ENCODE assay signal across 8 mouse cellular contexts in the genomic region with DNA sequence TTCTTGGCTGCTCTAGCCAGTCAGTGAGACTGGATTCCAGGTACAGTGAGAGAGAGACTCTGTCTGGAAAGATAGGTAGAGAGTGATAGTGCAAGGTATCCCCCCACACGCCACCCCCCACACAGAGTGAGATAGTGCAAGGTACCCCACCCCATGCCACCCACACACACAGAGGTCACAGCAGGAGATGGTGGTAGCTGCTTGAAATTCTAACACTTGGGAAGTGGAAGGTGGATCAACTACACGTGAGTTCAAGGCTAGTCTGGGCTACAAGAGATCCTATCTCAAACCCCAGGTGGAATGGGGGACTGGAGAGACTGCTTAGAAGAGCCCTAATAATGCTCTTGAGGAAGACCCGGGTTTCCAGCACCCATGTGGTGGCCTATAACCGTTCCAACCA. TPM values are rescaled to one million over a fixed set of nuclear protein-coding genes. Genes with fewer than 3 reads are reported as not detected.
DNase-seq lines count a peak whose midpoint lies in the region; ATAC-seq and TF ChIP-seq lines count a peak whose summit lies in the region.

No protein-coding gene starts in this region.

- no peak for ATAC-seq in heart, embryonic 15.5 days (replicated peaks; ENCODE audit: insufficient number of reproducible peaks, insufficient read depth, low FRiP score, low read depth)
- ATAC-seq in hindbrain, embryonic 14.5 days (ENCODE audit: low FRiP score), result no peak
- ATAC-seq in midbrain, embryonic 14.5 days (ENCODE audit: low FRiP score, low TSS enrichment), result no peak

- H3K4me2 ChIP-seq in heart, embryonic 15.5 days, result peak overlapping the region; percentile 77
- H3K4me2 ChIP-seq in hindbrain, embryonic 14.5 days (replicated peaks), result peak overlapping the region; percentile 60
- peak overlapping the region; percentile 79 for H3K4me2 ChIP-seq in midbrain, embryonic 14.5 days (ENCODE audit: low read length)

- H3K27ac ChIP-seq in heart, embryonic 15.5 days, result peak overlapping the region; percentile 98
- H3K27ac ChIP-seq in bone marrow macrophage, adult 2 months (ENCODE audit: insufficient read depth, low read depth, low read length), result peak overlapping the region; percentile 86; the same call in 1 of the 2 replicates
- H3K27ac ChIP-seq in hindbrain, embryonic 14.5 days, result no peak overlapping the region
- no peak overlapping the region for H3K27ac ChIP-seq in midbrain, embryonic 14.5 days (replicated peaks; ENCODE audit: low read depth, low read length)

- no peaks in the 10 kb centered on the region for H3K9me3 ChIP-seq in heart, embryonic 15.5 days (replicated peaks)
- no peaks in the 10 kb centered on the region for H3K9me3 ChIP-seq in hindbrain, embryonic 14.5 days (ENCODE audit: control insufficient read depth, low read length)
- no peaks in the 10 kb centered on the region for H3K9me3 ChIP-seq in midbrain, embryonic 14.5 days (ENCODE audit: control insufficient read depth, low read length)

- H3K9ac ChIP-seq in heart, embryonic 15.5 days, result peak overlapping the region; percentile 79
- peak overlapping the region; percentile 65 for H3K9ac ChIP-seq in hindbrain, embryonic 14.5 days
- H3K9ac ChIP-seq in midbrain, embryonic 14.5 days (replicated peaks; ENCODE audit: low read length), result peak overlapping the region; percentile 76; the same call in 1 of the 2 replicates

- H3K36me3 ChIP-seq in heart, embryonic 15.5 days, result peaks cover 15% of the 10 kb centered on the region; the same call in 1 of the 2 replicates
- H3K36me3 ChIP-seq in hindbrain, embryonic 14.5 days (replicated peaks; ENCODE audit: control insufficient read depth, insufficient read depth), result peaks cover 17% of the 10 kb centered on the region
- peaks cover 16% of the 10 kb centered on the region; the same call in 1 of the 2 replicates for H3K36me3 ChIP-seq in midbrain, embryonic 14.5 days (ENCODE audit: control insufficient read depth, insufficient read depth, low read length)

- no peak for TF ChIP-seq CTCF in bone marrow macrophage, adult 2 months (IDR thresholded peaks at IDR 0.05; ENCODE audit: low read depth, low read length)

- 36% methylated on average over 4 of the region's 4 CpGs for WGBS in heart, embryonic 15.5 days
- WGBS in hindbrain, embryonic 14.5 days, result 58% methylated on average over 4 of the region's 4 CpGs
- WGBS in midbrain, embryonic 14.5 days, result 47% methylated on average over 4 of the region's 4 CpGs

- H3K4me3 ChIP-seq in heart, embryonic 15.5 days, result peak overlapping the region; percentile 82
- H3K4me3 ChIP-seq in bone marrow macrophage, adult 2 months (ENCODE audit: insufficient read depth, low read length), result peak overlapping the region; percentile 69
- peak overlapping the region; percentile 51 for H3K4me3 ChIP-seq in hindbrain, embryonic 14.5 days (replicated peaks; ENCODE audit: low read length)
- peak overlapping the region; percentile 59 for H3K4me3 ChIP-seq in midbrain, embryonic 14.5 days (replicated peaks; ENCODE audit: low read depth, low read length)

- H3K4me1 ChIP-seq in heart, embryonic 15.5 days (replicated peaks), result peaks cover 19% of the 10 kb centered on the region
- H3K4me1 ChIP-seq in bone marrow macrophage, adult 2 months (ENCODE audit: control insufficient read depth, insufficient read depth, low read length), result peaks cover 21% of the 10 kb centered on the region
- H3K4me1 ChIP-seq in hindbrain, embryonic 14.5 days (replicated peaks; ENCODE audit: control insufficient read depth, insufficient read depth, low read length), result peaks cover 32% of the 10 kb centered on the region
- H3K4me1 ChIP-seq in midbrain, embryonic 14.5 days (ENCODE audit: control insufficient read depth, insufficient read depth, low read length), result peaks cover 18% of the 10 kb centered on the region

- TF ChIP-seq POLR2A in bone marrow macrophage, adult 2 months (IDR thresholded peaks at IDR 0.05; ENCODE audit: borderline replicate concordance, low read depth, low read length), result no peak

- no peak for DNase-seq in heart, postnatal 4 days
- no peak for DNase-seq in hindbrain, embryonic 14.5 days (ENCODE audit: low spot score)
- DNase-seq in midbrain, embryonic 14.5 days, result no peak
- no peak for DNase-seq in adrenal gland, postnatal 10 days
- no peak for DNase-seq in spleen, adult 18-20 months
- DNase-seq in lung, postnatal 36 days, result no peak

- H3K27me3 ChIP-seq in heart, embryonic 15.5 days, result no peaks in the 10 kb centered on the region
- H3K27me3 ChIP-seq in hindbrain, embryonic 14.5 days (ENCODE audit: control insufficient read depth, insufficient read depth, low read length), result no peaks in the 10 kb centered on the region
- no peaks in the 10 kb centered on the region for H3K27me3 ChIP-seq in midbrain, embryonic 14.5 days (ENCODE audit: control insufficient read depth, insufficient read depth, low read length)

RNA-seq across cellular contexts. Expression of a gene that starts 0.8 kb away (rescaled TPM):
- polyA plus RNA-seq in heart, embryonic 15.5 days (2015; fragmentation: Nextera tagmentation; extraction: Ambion mirVana), result 6.9 and 10.8 TPM in 2 replicates
- 1 to 10 TPM; 7.6 to 8.1 TPM for total RNA-seq in heart, postnatal 4 days (2021)
- 56.5 and 58.5 TPM in 2 replicates for polyA plus RNA-seq in bone marrow macrophage, adult 2 months (2012; ENCODE audit: insufficient read depth, insufficient read length, missing spikeins)
- polyA plus RNA-seq in hindbrain, embryonic 14.5 days (2014; fragmentation: Nextera tagmentation; extraction: Ambion mirVana), result 3.2 and 4.3 TPM in 2 replicates
- polyA plus RNA-seq in midbrain, embryonic 14.5 days (2014; fragmentation: Nextera tagmentation; extraction: Ambion mirVana), result 2.6 and 4.5 TPM in 2 replicates
- total RNA-seq in adrenal gland, postnatal 10 days (2021), result 10 to 100 TPM; 27.1 to 33.0 TPM

RNA-seq across cellular contexts. Expression of a gene that starts 1.1 kb away (rescaled TPM):
- 291 and 351 TPM in 2 replicates for polyA plus RNA-seq in heart, embryonic 15.5 days (2015; fragmentation: Nextera tagmentation; extraction: Ambion mirVana)
- total RNA-seq in heart, postnatal 4 days (2021), result 100 to 1,000 TPM; 161 to 186 TPM
- 72.7 and 85.7 TPM in 2 replicates for polyA plus RNA-seq in bone marrow macrophage, adult 2 months (2012; ENCODE audit: insufficient read depth, insufficient read length, missing spikeins)
- polyA plus RNA-seq in hindbrain, embryonic 14.5 days (2014; fragmentation: Nextera tagmentation; extraction: Ambion mirVana), result 247 and 282 TPM in 2 replicates
- 266 and 270 TPM in 2 replicates for polyA plus RNA-seq in midbrain, embryonic 14.5 days (2014; fragmentation: Nextera tagmentation; extraction: Ambion mirVana)
- total RNA-seq in adrenal gland, postnatal 10 days (2021), result 100 to 1,000 TPM; 128 to 134 TPM

RNA-seq across cellular contexts. Expression of a gene that starts 9.2 kb away (rescaled TPM):
- 2.4 and 2.7 TPM in 2 replicates for polyA plus RNA-seq in heart, embryonic 15.5 days (2015; fragmentation: Nextera tagmentation; extraction: Ambion mirVana)
- total RNA-seq in heart, postnatal 4 days (2021), result 1 to 10 TPM; 8.2 to 8.7 TPM
- polyA plus RNA-seq in bone marrow macrophage, adult 2 months (2012; ENCODE audit: insufficient read depth, insufficient read length, missing spikeins), result 25.0 and 31.7 TPM in 2 replicates
- polyA plus RNA-seq in hindbrain, embryonic 14.5 days (2014; fragmentation: Nextera tagmentation; extraction: Ambion mirVana), result 8.2 and 8.5 TPM in 2 replicates
- 4.7 and 5.8 TPM in 2 replicates for polyA plus RNA-seq in midbrain, embryonic 14.5 days (2014; fragmentation: Nextera tagmentation; extraction: Ambion mirVana)
- 10 to 100 TPM; 15.3 to 18.9 TPM for total RNA-seq in adrenal gland, postnatal 10 days (2021)

RNA-seq across cellular contexts. Expression of a gene that starts 9.3 kb away (rescaled TPM):
- 184 and 191 TPM in 2 replicates for polyA plus RNA-seq in heart, embryonic 15.5 days (2015; fragmentation: Nextera tagmentation; extraction: Ambion mirVana)
- total RNA-seq in heart, postnatal 4 days (2021), result 100 to 1,000 TPM; 150 to 156 TPM
- polyA plus RNA-seq in bone marrow macrophage, adult 2 months (2012; ENCODE audit: insufficient read depth, insufficient read length, missing spikeins), result 132 and 134 TPM in 2 replicates
- 317 and 326 TPM in 2 replicates for polyA plus RNA-seq in hindbrain, embryonic 14.5 days (2014; fragmentation: Nextera tagmentation; extraction: Ambion mirVana)
- polyA plus RNA-seq in midbrain, embryonic 14.5 days (2014; fragmentation: Nextera tagmentation; extraction: Ambion mirVana), result 287 and 336 TPM in 2 replicates
- total RNA-seq in adrenal gland, postnatal 10 days (2021), result 100 to 1,000 TPM; 175 to 185 TPM

RNA-seq across cellular contexts. Expression of a gene that starts 26.3 kb away (rescaled TPM):
- 0.89 and 2.1 TPM in 2 replicates for polyA plus RNA-seq in heart, embryonic 15.5 days (2015; fragmentation: Nextera tagmentation; extraction: Ambion mirVana)
- total RNA-seq in heart, postnatal 4 days (2021), result 1 to 10 TPM; 1.7 to 2.0 TPM
- polyA plus RNA-seq in bone marrow macrophage, adult 2 months (2012; ENCODE audit: insufficient read depth, insufficient read length, missing spikeins), result 8.1 and 8.3 TPM in 2 replicates
- 5.7 and 9.0 TPM in 2 replicates for polyA plus RNA-seq in hindbrain, embryonic 14.5 days (2014; fragmentation: Nextera tagmentation; extraction: Ambion mirVana)
- 3.7 and 5.1 TPM in 2 replicates for polyA plus RNA-seq in midbrain, embryonic 14.5 days (2014; fragmentation: Nextera tagmentation; extraction: Ambion mirVana)
- 10 to 100 TPM; 16.2 to 28.9 TPM for total RNA-seq in adrenal gland, postnatal 10 days (2021)

Comparison
In these comparisons a context has a peak if more than half of its experiments do, and no peak if none do; other contexts are left out.
1. H3K27ac ChIP-seq: peak in heart, embryonic 15.5 days (single experiment) and bone marrow macrophage, adult 2 months (single experiment); none in hindbrain, embryonic 14.5 days (single experiment) and midbrain, embryonic 14.5 days (single experiment).
2. Peak in every context shown above with its lines, with median percentiles within 50 percentile points of each other: H3K4me2 ChIP-seq, H3K4me3 ChIP-seq and H3K9ac ChIP-seq.